Mouse (Mus musculus) lung, adult 2 months (tissue): ENCODE results near the gene Galnt18. TPM values are rescaled to one million over a fixed set of nuclear protein-coding genes. Genes with fewer than 3 reads are reported as not detected.

Source experiments
- DNase-seq: peaks from one replicate; pipeline ENCODE4 v3.0.0; 2022
- H3K4me1 ChIP-seq: fragments of 200-500 bp; 2 replicates; pipeline ENCODE4 v1.6.1; 2011; ENCODE audit warnings: low read length; ENCODE audit not compliant: control insufficient read depth, insufficient read depth
- H3K4me3 ChIP-seq: fragments of 200-500 bp; replicated peaks from 2 replicates; pipeline ENCODE3; 2011; ENCODE audit warnings: low read depth, mild to moderate bottlenecking, control low read depth, low read length; ENCODE audit errors: extremely low read depth
- CTCF ChIP-seq: fragments of 200-500 bp; IDR thresholded peaks from 2 replicates; pipeline ENCODE4 v1.5.1; 2011; ENCODE audit warnings: mild to moderate bottlenecking, low read length, control low read depth; ENCODE audit not compliant: insufficient read depth
- POLR2A ChIP-seq: fragments of 200-500 bp; IDR thresholded peaks from 2 replicates; pipeline ENCODE4 v1.6.1; 2011; ENCODE audit warnings: low read depth, mild to moderate bottlenecking, control low read depth, low read length, borderline replicate concordance; ENCODE audit errors: extremely low read depth
- WGBS: fragments of 180-500 bp; shearing (Covaris S2); methylation state at CpG from one replicate; pipeline ENCODE4 v1.1.7; 2018; 5-methylcytosine and 5-hydroxymethylcytosine counted together
- polyA plus RNA-seq: library from polyadenylated mRNA; depleted of rRNA; stranded (reverse); fragments of >200 nt; gene quantifications from 2 replicates; pipeline ENCODE4 v1.2.3, GENCODE M21; 2012

Gene Galnt18
- polyA plus RNA-seq, 1 experiment = 142 TPM

DNA sequence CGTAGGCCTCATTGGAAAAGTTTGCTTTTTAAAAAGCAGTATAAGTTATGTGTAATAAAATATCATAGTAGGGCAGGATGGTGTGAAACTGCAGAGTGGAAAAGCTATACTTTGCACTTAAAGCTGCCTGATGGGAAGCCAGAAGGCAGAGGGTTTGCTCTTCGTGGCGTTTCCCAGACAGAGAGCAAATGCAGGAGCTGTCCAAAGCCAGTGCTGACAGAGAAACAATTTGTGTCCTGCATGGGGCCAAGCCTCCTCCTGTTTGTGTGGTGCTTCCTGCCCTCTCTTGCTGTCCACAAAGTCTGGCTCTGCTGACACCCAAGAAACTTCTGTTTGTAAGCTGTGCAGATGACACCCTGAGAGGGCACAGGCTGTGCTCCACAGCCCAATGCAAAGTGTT, 220.8 kb downstream of the Galnt18 start:
- 40% methylated on average over 3 of the region's 3 CpGs for WGBS
- H3K4me1 ChIP-seq = no peaks in the 10 kb centered on the region
- TF ChIP-seq CTCF = no peak
- no peak for TF ChIP-seq POLR2A
- DNase-seq = no peak
- H3K4me3 ChIP-seq = no peak overlapping the region

DNA sequence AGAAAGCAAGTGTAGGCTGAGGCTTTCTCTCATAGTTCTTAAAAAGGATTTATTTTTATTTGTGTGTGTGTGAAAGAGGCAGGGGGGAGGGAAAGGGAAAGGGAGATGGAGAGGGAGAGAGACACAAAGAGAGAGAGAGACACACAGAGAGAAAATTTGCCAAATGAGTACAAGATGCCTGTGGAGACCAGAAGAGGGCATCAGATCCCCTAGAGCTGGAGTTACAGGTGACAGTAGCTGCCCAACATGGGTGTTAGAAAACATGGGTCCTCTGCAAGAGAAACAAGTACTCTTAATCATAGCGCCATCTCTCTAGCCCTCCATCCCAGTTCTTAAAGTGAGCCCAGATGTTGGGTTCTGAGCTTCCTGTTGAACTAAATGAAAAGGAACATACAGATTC, 228.8 kb downstream of the Galnt18 start:
- no peaks in the 10 kb centered on the region for H3K4me1 ChIP-seq
- no peak overlapping the region for H3K4me3 ChIP-seq
- TF ChIP-seq CTCF (no peak), POLR2A (no peak)
- WGBS = 89% methylated on average over 1 of the region's 1 CpGs
- DNase-seq = no peak

DNA sequence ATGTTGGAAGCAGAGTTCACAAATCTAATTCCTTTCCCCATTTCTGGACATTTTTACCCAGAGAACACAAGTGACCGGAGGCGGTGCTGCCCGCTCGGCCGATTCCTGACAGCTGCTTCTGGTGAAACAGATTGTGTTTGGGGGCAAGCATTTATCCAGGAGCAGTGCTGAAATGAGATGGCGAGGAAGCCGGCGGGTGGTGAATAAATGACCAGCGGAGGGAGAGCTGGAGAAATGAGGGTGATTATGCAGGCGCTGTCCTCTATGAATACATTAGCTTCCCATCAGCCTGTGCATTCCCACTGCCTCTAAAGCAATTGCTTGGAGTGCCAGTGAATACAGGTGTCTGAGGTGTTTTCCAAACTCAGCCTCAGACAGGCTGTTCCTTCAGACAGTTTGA, 232.7 kb downstream of the Galnt18 start:
- TF ChIP-seq POLR2A (no peak), CTCF (no peak)
- H3K4me1 ChIP-seq = no peaks in the 10 kb centered on the region
- no peak for DNase-seq
- 87% methylated on average over 10 of the region's 10 CpGs for WGBS
- no peak overlapping the region for H3K4me3 ChIP-seq

DNA sequence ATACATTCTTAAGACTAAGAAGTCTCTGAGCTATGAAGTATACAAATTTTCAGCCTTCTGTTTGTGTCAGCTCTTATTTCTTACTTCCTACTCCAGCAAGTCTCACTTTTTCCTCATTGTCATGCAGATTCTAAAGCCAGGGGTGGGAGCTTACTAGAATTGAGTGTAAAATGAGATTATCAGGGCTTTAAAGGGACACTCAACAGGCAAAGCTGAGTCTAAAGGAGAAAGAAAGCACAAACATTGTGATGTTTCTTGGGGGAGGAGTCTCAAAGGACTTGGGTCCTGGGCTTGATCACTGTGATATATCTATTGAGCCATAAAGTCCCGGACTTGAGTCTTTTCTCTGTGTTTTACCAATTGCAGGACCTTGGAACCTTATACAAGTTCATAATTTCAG, 234.2 kb downstream of the Galnt18 start:
- no peak for DNase-seq

DNA sequence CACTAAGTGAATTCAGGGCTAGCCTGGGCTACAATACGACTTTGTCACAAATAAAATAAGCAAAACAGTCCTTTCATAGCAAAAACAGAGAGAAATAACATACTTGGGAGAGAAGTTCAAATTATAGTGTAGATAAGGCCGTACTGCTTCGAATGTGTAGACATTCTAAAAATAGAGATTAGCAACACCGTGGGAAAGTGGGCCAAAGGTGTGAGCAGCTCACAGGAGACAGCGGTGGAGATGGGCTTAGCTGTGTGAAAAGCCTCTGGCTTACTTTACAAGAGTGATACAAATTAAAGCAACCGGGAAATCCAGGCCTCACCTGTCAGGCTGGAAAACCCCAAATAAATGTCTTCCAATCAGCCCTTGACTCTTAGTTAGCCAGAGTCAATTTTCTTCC, 241.8 kb downstream of the Galnt18 start:
- WGBS = 71% methylated on average over 6 of the region's 6 CpGs
- TF ChIP-seq POLR2A = no peak
- no peak overlapping the region for H3K4me3 ChIP-seq
- no peaks in the 10 kb centered on the region for H3K4me1 ChIP-seq
- no peak for DNase-seq

More for the DNA sequence above, 234.2 kb downstream of the Galnt18 start:
- Histone ChIP-seq H3K4me1 (no peaks in the 10 kb centered on the region), H3K4me3 (no peak overlapping the region)
- 95% methylated on average over 1 of the region's 1 CpGs for WGBS
- TF ChIP-seq POLR2A (no peak), CTCF (no peak)

DNA sequence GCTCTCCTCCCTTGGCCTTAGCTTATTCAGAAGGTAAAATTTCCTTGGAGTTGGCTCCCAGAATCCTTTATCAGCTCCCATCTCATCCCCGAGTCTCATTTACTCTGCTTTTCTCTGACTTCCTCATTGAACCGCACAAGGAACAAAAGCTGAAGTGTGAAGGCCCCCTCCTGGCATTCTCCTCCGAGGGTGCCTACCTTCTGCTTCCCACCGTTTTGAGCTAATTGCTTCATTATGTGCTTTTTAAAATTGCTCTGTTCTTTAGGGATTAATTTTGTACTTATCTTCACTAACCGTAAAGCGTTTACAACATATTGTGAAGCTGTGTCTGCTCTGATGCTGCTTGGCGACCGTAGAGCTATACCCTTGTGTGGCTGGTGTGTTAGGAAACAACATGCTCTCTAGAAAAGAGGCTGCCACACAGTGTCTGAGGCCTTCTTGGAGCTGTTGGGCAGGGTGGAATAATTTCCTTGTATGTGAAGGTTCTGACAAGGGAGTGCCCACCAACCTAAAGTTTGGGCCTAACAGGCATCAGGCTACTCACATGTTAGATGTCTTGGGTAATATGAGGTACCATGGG, 244.9 kb downstream of the Galnt18 start:
- TF ChIP-seq CTCF (no peak), POLR2A (no peak)
- no peaks in the 10 kb centered on the region for H3K4me1 ChIP-seq
- no peak for DNase-seq
- H3K4me3 ChIP-seq = no peak overlapping the region
- WGBS = 80% methylated on average over 8 of the region's 8 CpGs

DNA sequence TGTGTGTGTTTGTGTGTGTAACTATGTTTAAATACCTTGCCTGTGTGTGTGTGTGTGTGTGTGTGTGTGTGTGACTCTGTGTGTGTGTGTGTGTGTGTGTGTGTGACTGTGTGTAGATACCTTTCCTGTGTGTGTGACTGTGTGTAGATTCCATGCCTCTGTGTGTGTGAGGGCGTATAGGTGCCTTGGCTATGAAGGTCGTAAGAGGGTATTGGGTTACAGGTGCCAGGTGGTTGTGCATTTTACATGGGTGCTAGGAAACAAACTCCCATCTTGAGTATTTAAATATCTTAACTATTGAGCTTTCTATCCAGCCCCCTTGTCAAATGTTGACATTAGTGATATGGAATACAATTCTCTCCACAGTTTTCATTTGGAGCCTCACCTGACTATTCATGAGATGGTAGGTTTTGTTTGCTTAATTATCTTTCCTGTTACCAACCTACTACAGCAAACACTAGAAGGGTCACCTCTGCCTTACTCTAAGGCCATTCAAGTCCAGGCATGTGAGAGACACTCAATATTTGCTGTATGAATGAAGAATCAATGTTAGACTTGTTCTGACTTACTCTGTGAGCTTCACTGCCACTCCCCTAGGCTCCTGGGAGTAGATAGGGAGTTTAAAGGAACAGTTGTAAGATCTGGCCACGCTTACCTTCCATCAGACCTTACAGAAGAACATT, 250.7 kb downstream of the Galnt18 start:
- no peak for DNase-seq
- TF ChIP-seq POLR2A = no peak
- no peak for TF ChIP-seq CTCF
- 81% methylated on average over 3 of the region's 3 CpGs for WGBS
- H3K4me1 ChIP-seq = peaks cover 7% of the 10 kb centered on the region
- H3K4me3 ChIP-seq = no peak overlapping the region

DNA sequence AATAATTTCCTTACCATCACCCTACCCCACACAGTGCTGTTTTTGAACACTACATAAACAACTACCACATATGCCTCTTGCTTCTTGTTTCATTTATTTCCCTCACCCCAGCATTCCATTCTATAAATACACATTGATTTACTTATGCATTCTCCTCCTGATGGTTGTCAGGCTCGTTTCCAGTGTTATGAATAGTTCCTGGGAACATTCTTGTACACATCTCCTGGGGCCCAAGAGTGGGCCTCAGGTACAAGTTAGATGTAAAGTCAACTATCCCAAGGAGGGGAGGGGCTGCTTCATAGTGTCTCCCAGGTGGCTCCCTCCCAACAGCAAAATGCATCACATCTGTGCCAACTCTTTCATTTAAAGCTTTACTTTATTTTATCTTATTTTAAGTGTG, 251.3 kb downstream of the Galnt18 start:
- WGBS = 8% methylated on average over 1 of the region's 1 CpGs
- DNase-seq = no peak
- H3K4me1 ChIP-seq = peaks cover 7% of the 10 kb centered on the region
- no peak overlapping the region for H3K4me3 ChIP-seq
- TF ChIP-seq POLR2A (no peak), CTCF (no peak)

DNA sequence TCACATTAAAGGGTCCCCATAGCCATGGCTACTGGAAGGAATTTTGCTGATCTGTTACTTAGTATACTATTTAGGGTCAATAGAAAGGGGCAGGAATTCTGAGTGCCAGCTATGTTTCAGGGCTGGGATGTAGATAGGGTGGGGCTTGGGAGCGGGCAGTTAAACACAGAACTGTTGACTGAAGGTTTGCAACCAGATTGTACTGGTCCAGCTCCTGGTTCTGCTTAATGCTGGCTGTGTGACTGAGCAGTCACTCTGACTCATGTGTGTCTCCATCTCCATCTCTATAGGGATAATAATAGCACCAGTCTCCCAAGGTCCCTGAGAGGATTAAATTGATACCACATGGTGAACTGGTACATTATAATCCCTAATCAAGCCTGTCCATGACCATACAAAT, 258.9 kb downstream of the Galnt18 start:
- Histone ChIP-seq H3K4me3 (no peak overlapping the region), H3K4me1 (no peaks in the 10 kb centered on the region)
- WGBS = 78% methylated on average over 1 of the region's 1 CpGs
- TF ChIP-seq POLR2A = no peak
- TF ChIP-seq CTCF = no peak
- DNase-seq = no peak

DNA sequence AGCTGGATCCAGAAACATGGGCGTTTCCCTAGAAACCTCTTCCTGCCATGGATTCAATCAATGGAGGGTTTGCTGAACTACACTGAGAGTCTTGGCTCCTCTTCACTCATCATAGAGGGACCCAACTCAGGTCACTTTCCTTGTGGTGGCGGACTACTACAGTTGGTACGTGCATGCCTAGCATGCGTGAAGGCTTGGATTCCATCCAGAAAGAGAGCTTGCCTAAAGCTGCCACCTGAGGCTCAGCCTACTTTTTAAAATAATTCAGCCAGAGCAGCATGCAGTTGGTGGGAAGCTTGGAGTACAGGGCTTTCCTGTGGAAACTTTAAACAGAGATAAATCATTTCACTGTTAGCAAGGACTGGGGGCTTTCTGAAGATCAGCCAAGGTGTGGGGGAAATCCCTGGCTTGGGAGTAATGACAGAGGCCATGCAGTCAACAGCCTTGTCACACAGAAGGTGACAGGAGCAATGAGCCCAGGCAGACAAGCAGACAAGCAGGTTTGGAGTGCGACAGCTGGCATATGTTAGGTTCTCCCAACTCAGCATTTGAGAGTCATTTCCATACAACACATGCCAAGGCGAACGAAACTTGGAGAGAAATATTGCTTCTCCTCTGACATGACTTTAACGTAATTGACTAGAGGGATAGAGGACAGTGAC, 261.1 kb downstream of the Galnt18 start:
- no peak for TF ChIP-seq CTCF
- TF ChIP-seq POLR2A = no peak
- no peak overlapping the region for H3K4me3 ChIP-seq
- DNase-seq = no peak
- no peaks in the 10 kb centered on the region for H3K4me1 ChIP-seq
- 67% methylated on average over 8 of the region's 8 CpGs for WGBS
